9 mouse cellular contexts compared by ENCODE assay signal in the genomic region with DNA sequence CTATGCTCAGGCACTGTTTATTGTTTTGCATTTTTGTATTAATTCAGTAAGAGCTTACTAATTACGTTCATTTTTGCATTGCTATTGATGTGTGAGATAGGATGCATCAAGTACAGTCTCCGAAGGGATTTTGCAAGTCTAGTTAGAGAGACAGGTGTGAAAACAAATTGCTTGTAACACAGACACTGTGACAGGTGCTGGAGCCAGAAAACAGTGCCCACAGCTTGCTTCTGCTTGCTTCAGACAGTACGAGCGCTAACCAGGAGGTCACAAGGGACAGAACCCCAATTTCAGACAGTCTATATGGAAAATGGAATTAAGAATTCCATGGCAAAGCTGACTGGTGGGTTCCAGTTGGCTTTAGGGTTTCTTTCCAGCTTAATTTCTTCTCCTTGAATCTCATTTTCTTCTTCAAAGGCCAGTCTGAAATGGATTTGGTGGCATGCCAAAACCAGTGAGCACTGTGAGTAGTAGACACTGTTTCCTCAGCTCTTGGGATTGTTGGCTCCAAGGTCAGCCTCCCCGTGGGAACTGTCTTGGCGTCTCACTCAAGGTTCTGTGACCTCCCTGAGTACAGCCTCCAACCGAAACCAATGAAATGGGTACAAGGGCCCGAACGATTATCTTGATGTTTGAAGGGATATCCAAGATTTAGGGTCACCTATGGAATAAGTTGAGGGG. TPM values are rescaled to one million over a fixed set of nuclear protein-coding genes. Genes with fewer than 3 reads are reported as not detected.
DNase-seq lines count a peak whose midpoint lies in the region; ATAC-seq lines count a peak whose summit lies in the region.
"Had no signal": no experiment of that assay in that cellular context is flagged by ENCODE, and none has a peak within 500 bp of the region (broad histone marks: within the 10 kb centered on the region; RNA-seq: fewer than 3 reads in every experiment).

No protein-coding gene starts in this region.

- H3K4me2 ChIP-seq in forebrain, embryonic 14.5 days (ENCODE audit: low read length) = no peak overlapping the region
- no peak overlapping the region for H3K4me2 ChIP-seq in forebrain, embryonic 12.5 days

- no peaks in the 10 kb centered on the region for H3K36me3 ChIP-seq in forebrain, embryonic 14.5 days (ENCODE audit: control insufficient read depth, insufficient read depth, low read length)
- no peaks in the 10 kb centered on the region for H3K36me3 ChIP-seq in forebrain, embryonic 12.5 days (replicated peaks)

- H3K27ac ChIP-seq in forebrain, embryonic 14.5 days (ENCODE audit: low read depth, low read length) = no peak overlapping the region
- no peak overlapping the region for H3K27ac ChIP-seq in forebrain, embryonic 12.5 days
- H3K27ac ChIP-seq: liver, embryonic 14.5 days had no signal

- 65% methylated on average over 9 of the region's 9 CpGs for WGBS in forebrain, embryonic 14.5 days
- WGBS in forebrain, embryonic 12.5 days = 76% methylated on average over 9 of the region's 9 CpGs

- peaks cover 3% of the 10 kb centered on the region; the same call in 1 of the 2 replicates for H3K4me1 ChIP-seq in forebrain, embryonic 14.5 days (ENCODE audit: control insufficient read depth, insufficient read depth, low read length)
- H3K4me1 ChIP-seq in forebrain, embryonic 12.5 days = 0 out of 2 replicates have a peak, but pooled peaks cover 6% of the 10 kb centered on the region

- no peaks in the 10 kb centered on the region for H3K27me3 ChIP-seq in forebrain, embryonic 14.5 days (replicated peaks; ENCODE audit: control insufficient read depth, insufficient read depth, low read length)
- H3K27me3 ChIP-seq in forebrain, embryonic 12.5 days = no peaks in the 10 kb centered on the region; the same call in 1 of the 2 replicates

- H3K4me3 ChIP-seq in forebrain, embryonic 14.5 days (ENCODE audit: low read depth, low read length) = no peak overlapping the region
- no peak overlapping the region for H3K4me3 ChIP-seq in forebrain, embryonic 12.5 days (replicated peaks)

- DNase-seq in forebrain, embryonic 14.5 days (ENCODE audit: low spot score) = peak; percentile 73
- peak; percentile 36 for DNase-seq in kidney, postnatal 14 days
- DNase-seq in kidney, adult 11 months = no peak
- DNase-seq in testis, postnatal 14 days (ENCODE audit: low spot score) = peak; percentile 46
- no peak for DNase-seq in testis, postnatal 10 days (ENCODE audit: low spot score)
- no peak for DNase-seq in thymus, postnatal 25 days
- no peak for DNase-seq in MN1 (ENCODE audit: low spot score)

- no peak overlapping the region for H3K9ac ChIP-seq in forebrain, embryonic 14.5 days (ENCODE audit: low read length)
- no peak overlapping the region for H3K9ac ChIP-seq in forebrain, embryonic 12.5 days
- H3K9ac ChIP-seq: liver, embryonic 14.5 days had no signal

- no peaks in the 10 kb centered on the region for H3K9me3 ChIP-seq in forebrain, embryonic 14.5 days (replicated peaks; ENCODE audit: control insufficient read depth, low read length)
- no peaks in the 10 kb centered on the region for H3K9me3 ChIP-seq in forebrain, embryonic 12.5 days

- ATAC-seq in forebrain, embryonic 14.5 days = peak; percentile 63
- ATAC-seq in forebrain, embryonic 12.5 days (ENCODE audit: low FRiP score) = no peak

RNA-seq across cellular contexts. Expression of a gene that starts 11.9 kb away (rescaled TPM):
- polyA plus RNA-seq in forebrain, embryonic 14.5 days (2014; fragmentation: Nextera tagmentation; extraction: Ambion mirVana) = 12.9 and 16.7 TPM in 2 replicates
- 15.6 and 16.4 TPM in 2 replicates for polyA plus RNA-seq in forebrain, embryonic 12.5 days (2016; fragmentation: Nextera tagmentation; extraction: Ambion mirVana)

Comparison
In these comparisons a context has a peak if more than half of its experiments do, and no peak if none do; other contexts are left out.
1. DNase-seq: peak in forebrain, embryonic 14.5 days (single experiment), kidney, postnatal 14 days (single experiment) and testis, postnatal 14 days (single experiment); none in kidney, adult 11 months (single experiment), testis, postnatal 10 days (single experiment), thymus, postnatal 25 days (single experiment) and MN1 (single experiment).